Mouse (Mus musculus) erythroblast, adult 5-6 weeks (primary cell): Measurements from ENCODE around the gene Sec14l4. TPM values are rescaled to one million over a fixed set of nuclear protein-coding genes. Genes with fewer than 3 reads are reported as not detected.
A peak's percentile ranks its signal among the peaks of the same experiment; 100 is the strongest.

Source experiments
- ATAC-seq: replicated peaks from 2 replicates; pipeline ENCODE4 v1.8.0; 2016; ENCODE audit warnings: moderate number of reproducible peaks, mild to moderate bottlenecking, moderate TSS enrichment, inconsistent platforms; ENCODE audit not compliant: poor library complexity, low FRiP score, severe bottlenecking
- total RNA-seq, 2 experiments: library from RNA; stranded (forward) in 1 of 2; stranded (reverse) in 1 of 2; fragments of 150-400 nt in 1 of 2; fragments of 200-764, 138-1000 nt in 1 of 2; gene quantifications; 2 replicates each; pipeline versions ENCODE4 v1.2.3 to v1.2.4; 2015 to 2017; ENCODE audit warnings: low replicate concordance in 2 of 2

The Sec14l4 gene
- total RNA-seq, 2 experiments from 2014 or later: not detected

DNA sequence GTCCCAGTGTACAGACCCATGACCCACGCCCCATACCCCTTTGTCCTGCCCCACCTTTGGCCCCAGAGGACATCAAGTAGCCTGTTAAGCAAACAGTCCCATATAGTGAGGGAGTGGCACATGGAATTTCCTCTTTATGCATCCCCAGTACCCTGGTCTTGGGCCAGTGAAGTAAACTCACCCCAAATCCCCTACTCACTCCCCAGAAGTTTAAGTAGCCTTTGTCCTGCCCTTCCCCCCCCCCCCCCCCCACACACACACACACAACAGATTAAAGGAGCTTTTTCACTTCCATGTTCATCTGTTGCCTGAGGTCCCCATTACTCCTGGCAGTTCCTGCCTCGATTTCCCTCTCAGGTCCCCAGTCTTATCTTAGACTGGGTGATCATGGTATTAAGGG lies 7.9 kb upstream of the Sec14l4 start:
- no peak for ATAC-seq

DNA sequence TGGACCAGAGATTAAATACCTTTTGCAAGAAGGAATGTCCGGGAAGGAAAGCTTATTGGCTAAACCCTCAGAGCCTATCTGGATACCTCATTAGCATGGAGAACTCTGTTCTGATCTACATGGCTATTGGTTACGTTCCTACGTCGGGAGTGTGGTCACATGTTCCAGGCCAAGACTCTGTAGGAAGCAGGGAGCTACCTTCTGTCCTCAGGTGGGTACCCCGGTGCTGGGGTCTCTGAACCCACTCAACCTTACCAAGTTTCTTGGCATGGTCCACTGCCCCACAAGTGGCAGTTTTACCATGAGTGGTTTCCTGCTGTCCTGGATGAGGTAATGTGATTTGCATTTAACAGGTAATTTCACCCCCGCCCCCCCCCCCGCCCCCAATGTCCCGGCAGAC lies 4.2 kb upstream of the Sec14l4 start:
- ATAC-seq: no peak

DNA sequence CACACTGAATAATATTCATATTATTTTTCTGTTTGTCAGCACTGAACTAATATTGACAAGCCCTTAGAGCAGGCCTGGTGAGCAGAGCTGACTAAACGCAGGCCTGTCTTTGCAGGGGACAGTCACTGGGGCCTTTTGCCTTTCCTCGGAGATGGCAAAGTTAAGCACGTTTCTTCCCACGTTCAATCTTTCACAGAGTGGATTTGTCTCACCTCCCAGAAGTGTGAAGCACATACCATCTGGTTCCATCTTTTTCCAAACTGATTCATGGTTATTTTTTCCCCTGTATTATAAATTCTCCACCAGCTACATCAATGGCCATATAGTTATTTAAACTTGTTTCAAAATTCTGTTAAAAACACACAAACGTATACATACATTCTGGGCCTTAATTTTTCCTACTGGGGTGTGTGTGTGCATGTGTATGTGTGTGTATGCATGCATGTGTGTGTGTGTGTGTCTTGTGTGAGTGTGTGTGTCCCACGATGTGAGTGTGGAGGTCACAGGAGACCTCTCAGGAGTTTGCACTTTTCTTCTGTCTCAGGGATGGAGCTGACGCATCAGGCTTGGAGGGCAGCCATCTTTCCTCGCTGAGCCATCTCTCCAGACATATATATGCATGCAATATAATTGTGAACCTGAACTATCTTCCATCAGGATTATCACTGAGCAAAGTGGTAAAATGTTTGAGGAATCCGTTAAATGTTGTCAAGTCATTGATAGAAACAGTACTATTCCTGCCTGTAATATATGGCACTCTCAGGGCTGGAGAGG lies 3.5 kb upstream of the Sec14l4 start:
- no peak for ATAC-seq

DNA sequence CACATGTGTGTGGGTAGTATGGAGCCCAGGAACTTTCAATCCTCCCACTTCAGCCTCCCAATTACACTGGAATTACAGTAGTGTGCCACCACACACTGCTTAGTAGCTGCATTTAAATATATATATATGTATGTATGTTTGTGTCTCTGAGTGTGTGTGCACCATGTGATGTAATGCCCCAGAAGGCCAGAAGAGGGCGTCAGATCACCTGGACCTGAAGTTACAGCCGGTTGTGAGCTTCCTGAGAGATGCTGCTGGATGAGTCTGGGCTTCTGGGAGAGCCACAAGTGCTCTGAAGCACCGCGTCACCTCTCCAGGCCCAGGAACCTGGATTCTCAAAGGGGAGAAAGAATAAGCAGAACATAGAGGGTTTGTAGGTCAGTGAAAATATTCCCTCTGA lies 1.9 kb upstream of the Sec14l4 start:
- ATAC-seq: no peak

DNA sequence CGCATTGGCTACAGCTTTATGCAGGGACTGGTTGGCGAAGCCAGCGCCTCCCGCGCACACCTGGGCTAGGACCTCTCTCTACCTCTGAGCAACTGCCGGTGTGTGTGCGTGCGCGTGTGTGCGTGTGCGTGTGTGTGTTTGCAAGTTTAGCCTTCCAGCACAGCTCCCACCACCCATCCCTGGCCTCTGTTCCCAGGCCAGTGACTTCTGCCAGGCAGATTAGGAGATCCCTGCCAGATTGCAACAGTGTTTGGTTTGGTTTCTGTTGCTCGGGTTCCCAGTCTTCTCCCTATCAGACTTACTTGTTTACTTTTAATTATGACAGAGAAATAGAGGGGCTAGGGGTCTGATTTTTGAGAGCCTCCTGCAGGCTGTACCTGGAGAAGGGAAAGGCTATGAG lies 699 bp downstream of the Sec14l4 start:
- no peak for ATAC-seq

DNA sequence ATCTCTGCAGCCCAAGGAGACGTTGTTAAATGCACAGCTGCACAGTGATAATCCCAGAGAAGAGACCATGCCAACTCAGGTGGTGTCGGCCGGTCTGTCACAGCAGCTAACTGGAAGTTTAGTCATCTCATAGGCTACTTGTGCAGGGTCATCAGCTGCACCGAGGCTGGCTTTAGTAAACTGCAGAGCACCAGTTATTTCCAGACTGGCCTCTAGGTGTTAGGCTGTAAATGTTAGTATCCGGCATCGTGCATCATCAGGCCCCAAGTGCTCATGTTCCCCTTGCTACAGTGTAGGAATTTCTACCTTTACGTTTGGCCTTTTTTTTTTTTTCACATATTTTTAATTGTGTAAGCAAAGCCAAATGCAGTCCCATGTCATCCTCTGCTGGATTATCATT lies 2.2 kb downstream of the Sec14l4 start:
- no peak for ATAC-seq

DNA sequence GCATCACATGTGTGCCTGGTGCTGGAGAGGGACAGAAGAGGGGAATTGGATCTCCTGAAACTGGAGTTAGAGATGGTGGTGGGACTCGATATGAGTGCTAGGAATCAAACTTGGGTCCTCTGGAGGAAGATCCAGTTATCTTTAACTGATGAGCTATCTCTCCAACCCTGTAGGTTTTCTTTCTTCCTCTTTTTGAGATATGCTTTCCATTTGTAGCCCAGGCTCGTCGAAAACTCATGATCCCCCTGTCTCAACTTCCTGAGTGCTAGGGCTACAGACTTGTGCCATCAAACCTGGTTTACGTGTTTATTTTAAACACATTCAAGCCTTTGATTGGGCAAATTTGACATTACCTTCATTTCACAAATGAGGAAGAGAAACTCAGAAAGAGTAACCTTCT lies 2.9 kb downstream of the Sec14l4 start:
- ATAC-seq: no peak

DNA sequence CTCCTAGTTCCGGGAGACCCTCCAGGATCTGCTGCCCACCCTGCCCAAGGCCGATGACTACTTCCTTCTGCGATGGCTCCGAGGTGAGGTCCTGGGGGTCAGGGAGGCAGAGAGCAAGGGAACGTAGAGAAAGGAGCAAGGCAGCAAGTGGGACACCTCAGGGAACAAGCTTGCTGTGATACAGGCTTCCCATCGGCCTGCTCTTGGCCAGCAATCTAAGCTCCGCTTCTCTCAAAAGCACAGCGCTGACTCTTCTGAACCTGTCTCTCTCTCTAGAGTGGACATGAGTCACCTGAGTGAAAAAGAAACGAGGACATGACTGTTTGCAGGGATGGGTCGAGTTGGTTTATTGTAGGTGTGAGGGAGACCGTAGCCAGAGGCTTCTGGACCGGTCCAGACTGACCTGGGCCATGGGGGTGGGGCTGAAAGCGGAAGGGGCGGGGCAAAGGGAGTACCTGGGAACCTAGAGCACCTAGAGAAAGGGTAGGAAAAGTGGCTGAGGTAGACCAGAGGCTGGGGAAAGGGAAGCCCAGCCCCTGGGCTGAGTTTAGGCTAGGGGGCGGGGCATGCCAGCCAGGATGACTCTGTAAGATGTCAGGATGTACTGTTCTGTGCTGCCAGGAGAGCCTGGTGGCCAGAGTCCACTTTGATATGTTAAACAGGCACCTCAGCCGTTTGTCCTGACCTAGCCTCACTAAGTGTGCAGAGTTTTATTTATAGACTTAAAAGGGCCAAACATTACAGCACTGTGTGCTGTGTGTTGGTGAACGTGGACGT lies 4.0 kb downstream of the Sec14l4 start:
- ATAC-seq: no peak

DNA sequence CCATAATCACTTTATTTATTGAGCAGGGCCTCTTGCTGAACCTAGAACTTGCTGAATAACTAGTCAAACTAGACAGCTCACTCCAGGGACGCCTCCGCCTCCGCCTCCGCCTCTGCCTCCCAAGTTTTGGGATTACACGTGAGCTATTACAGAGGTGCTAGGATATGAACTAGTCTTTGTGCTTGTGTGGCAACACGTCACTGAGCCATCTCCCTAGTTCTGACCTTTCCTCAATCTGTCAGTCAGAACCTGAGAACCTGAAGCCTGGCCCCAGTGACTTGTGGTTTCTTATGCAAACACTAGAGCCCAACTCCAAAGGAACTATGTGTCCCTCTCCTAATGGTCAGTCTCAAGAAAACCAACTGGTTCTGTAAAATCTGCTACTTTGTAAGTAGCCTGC lies 4.7 kb downstream of the Sec14l4 start:
- ATAC-seq: no peak

DNA sequence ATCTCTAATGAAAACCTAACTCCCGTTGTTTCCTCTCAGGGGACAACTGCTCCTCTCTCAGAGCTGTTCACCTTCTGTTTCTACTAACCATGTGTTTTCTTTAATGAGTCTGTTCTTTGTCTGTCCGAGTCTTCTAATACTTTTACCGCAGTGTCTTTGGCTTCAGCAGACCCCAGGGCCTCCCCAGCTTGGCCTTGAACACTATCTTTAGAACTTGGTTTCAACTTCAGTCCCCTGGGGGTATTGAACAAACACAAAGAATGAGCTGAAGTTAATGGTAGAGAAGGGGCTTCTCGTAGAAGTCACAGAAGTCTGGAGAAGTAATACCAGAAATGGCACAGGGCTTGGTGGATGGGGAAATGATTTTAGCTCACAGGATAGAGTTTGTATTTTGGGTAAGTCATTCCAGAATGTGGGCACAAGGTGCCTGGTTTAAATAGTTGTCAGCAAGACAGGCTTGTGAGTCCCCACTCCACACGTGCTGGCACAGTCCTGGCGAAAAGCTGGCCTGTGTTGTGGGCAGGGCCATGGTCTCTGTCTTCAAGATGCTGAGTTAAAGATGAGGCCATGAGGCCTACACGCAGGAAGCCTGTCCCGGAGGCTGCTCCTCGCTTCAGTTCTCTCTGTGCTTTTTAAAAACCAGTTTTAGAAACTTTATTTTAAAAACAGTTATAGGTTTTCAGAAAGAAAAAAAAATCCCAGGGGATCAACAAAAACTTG lies 5.3 kb downstream of the Sec14l4 start:
- ATAC-seq: no peak

DNA sequence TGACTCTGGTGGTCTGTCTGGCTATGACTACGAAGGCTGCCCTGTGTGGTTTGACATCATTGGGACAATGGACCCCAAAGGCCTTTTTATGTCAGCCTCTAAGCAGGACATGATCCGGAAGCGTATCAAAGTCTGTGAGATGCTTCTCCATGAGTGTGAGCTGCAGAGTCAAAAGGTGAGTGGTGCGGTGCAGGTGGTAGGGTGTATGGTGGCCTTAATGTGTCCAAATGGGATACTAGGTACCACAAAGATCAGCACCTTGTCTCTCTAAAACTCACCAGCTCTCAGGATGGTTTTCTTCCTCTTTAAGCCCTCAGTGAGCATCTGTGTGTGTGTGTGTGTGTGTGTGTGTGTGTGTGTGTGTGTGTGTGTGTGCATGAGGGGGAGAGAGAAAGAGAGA lies 8.7 kb downstream of the Sec14l4 start:
- ATAC-seq: no peak

DNA sequence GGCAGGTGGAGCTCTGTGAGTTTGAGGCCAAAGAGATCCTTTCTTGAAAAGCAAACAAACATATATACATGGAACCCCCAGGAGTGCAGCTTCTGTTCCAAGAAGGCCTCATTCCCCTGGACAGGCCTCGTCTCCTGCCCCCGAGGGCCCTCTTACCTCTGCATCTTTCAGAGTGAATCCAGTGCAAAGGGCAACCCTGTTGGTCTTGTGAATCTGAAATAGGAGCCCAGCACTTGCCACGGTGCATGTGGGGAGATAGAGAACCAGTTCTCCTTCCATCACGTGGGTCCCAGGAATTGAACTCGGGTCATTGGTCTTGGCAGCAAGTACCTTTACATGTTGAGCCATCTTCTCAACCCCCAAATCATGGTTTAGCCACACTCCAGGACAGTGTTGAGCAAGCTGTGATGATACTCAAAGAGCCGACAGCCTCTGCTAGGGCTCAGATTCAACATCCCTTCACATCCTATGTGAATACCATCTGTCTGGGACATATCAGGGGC lies 9.9 kb downstream of the Sec14l4 start:
- ATAC-seq: no peak

DNA sequence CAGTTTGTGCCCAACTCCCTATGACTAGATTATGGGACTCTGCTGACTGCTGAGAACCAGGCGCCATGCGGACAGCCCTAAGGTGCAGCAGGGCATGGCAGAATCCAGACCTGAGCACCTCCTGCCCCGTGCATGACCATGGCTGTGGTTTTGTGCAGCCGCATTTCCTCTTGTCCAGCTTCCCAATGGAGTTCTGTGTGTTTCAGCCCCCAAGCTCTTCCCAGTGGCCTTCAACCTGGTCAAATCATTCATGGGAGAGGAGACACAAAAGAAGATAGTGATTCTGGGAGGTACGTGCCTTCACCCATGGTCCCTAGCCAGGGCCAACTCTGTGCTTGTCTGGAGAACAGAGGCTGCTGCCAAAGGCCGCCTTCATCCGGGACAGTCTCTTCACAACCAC lies 11.8 kb downstream of the Sec14l4 start:
- ATAC-seq: no peak

DNA sequence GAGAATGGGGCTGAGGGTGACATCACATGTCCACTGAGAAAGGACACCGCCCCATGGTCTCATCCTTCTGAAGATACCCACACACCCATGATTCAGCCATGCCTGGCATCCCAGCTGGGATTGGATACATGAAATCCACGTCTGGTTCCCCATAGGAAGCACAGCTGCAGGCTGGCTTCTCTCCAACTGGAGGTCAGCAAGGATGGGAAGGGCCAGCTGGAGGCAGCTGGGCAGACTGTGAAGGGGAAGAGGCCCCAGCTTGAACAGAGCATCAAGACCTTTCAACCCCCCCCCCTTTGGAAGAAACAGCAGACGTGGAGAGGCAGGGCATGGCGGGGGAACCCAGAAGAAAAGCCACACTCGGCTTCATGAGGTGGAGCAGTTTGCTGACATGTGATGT lies 15.3 kb downstream of the Sec14l4 start:
- ATAC-seq: no peak

DNA sequence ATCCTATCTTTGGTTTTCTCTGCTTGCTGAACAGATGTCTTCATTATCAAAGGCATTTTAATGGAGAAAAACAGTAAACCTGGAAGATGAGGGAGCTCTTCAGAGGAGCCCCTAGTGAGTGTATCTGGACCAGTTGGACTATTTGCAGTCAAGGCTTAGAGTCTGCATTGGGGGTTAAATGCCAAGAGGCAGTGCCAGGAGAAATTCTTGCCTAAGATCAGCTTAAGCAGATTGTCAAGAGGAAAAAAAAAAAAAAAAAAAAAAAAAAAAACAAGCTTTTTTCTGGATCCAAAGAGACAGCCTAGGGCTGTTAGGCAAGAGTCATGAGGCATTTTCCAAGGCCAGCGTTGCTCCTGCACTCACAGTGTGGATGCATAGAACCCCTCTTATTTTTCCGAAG lies 16.5 kb downstream of the Sec14l4 start:
- no peak for ATAC-seq

DNA sequence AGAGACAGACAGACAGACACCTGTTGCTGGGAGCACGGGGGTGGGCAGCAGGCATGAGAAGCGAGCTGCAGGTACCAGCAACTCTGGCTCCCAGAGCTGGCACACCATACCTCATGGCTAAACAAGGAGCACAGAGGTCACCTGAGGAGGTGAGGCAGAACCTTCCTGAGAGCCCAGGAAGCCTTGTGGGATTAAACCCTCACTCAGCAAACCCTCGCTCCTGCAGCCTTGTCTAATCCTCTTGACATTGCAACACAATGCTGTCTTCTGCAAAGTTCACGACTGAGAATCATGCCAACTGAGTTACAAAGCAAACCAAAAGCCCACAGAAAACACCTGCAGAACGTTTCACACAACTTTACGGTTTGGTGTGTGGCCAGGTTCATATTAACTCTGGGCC lies 17.2 kb downstream of the Sec14l4 start:
- no peak for ATAC-seq

DNA sequence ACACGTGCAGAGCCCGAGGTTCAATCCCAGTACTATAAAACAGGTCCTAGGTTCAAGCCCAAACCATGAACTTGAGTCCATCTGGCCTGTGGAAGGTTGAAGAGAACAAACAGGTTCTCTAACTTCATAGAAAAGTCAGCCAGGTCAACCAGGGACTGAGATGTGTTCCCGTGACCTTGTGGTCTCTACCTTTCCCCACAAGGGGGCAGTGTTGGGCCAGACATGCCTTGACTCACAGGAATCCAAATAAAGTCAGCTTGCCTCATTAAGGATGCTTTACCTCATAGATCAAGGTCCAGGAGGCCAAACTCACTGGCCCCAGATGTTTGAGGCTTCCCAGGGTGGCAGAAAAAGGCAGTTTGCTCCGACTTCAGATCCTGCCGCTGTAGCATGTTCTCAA lies 22.3 kb downstream of the Sec14l4 start:
- peak; percentile 86 for ATAC-seq

DNA sequence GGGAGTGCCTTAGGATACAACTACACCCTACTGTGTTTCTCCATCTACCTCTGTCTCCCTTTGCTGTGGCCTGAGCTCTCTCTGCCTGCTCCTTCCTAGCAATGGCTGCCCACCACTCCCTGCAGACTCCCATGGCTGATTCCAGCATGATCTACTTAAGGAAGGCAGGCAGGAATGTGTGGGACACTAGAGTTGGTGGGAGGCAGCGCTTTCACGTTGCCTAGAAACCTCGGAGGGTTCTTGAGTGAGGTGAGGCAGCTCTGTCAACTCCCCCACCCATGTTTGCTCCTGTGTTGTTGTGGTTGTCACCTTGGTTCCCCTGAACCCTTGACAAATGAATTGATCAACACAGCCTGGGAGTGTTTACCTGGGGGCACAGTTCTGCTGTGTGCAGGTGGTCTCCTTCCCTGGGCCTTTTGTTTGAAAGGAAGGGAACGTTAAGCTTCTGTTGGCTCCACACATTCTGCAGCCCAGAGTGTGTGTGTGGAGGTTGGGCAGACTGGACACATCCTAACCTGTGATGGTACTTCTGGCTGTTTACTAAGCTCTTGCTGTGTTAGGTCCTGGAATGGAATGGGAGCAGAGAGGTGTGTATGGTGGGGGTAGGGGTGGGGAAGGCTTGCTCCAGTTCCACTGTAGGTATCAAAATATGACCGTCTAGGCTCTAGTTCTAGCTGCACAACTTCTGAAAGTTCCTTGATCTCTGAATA lies 29.8 kb downstream of the Sec14l4 start:
- no peak for ATAC-seq

DNA sequence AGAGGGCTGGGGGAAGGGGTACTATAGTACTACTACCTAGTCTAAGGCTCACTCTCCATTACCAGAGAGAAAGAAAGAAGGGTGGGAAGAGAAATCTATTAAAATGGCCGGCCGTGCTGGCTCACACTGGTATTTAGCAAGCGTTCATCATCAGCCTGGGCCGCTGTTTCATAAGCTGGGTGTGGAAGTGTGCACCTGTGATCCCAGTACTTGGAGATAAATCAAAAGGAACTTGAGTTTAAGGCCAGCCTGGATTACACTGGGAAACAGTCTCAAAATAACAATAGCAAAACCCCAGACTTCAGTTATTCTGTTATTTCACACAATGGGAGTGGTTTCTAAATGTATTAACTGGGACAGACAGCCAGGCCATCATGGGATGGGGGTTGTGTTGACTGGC lies 31.3 kb downstream of the Sec14l4 start:
- ATAC-seq: no peak

DNA sequence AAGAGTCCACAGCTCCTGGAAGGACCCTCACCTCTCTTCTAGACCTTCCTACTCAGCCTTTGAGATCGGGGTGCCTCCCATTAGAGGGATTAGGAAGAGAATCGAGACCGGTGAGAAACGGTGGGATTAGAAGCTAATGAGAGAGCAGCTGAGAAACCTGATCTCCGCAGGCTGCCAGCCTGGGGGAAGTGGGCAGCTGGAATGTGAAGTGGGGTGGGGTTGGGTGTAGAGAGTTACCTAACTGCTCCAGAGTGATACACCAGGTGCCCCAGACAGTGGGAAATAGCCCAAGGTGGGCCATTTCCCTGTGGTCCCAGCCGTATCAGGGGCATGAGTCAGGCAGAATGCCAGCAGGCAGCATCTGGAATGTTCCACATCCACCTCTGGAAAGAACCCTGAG lies 31.7 kb downstream of the Sec14l4 start:
- no peak for ATAC-seq
